Mouse (Mus musculus) stomach, postnatal 0 days (tissue): ENCODE results near the gene Astn2. TPM values are rescaled to one million over a fixed set of nuclear protein-coding genes. Genes with fewer than 3 reads are reported as not detected.

Experiments used
- ATAC-seq: fragments of 200-750 bp; cut with Nextera tagmentation; 2 replicates; pipeline ENCODE4 v1.8.0; 2017; ENCODE audit not compliant: low FRiP score, low TSS enrichment
- DNase-seq: peaks from one replicate; pipeline ENCODE4 v3.0.0-alpha.2; 2016; ENCODE audit warnings: low spot score
- H3K27ac ChIP-seq: fragments of 300-500 bp; sonication (generic); replicated peaks from 2 replicates; pipeline ENCODE4 v1.5.1; 2014; ENCODE audit warnings: mild to moderate bottlenecking, control low read depth
- H3K27me3 ChIP-seq: fragments of 300-500 bp; sonication (generic); 2 replicates; pipeline ENCODE4 v1.6.1; 2014; ENCODE audit warnings: low read length; ENCODE audit not compliant: control insufficient read depth, insufficient read depth
- H3K36me3 ChIP-seq: fragments of 300-500 bp; sonication (generic); 2 replicates; pipeline ENCODE4 v1.6.1; 2014; ENCODE audit warnings: low read length, mixed read lengths; ENCODE audit not compliant: control insufficient read depth, insufficient read depth
- H3K4me1 ChIP-seq: fragments of 300-500 bp; sonication (generic); replicated peaks from 2 replicates; pipeline ENCODE4 v1.6.1; 2014; ENCODE audit warnings: antibody characterized with exemption; ENCODE audit not compliant: control insufficient read depth, insufficient read depth
- H3K4me2 ChIP-seq: fragments of 300-500 bp; sonication (generic); replicated peaks from 2 replicates; pipeline ENCODE4 v1.6.1; 2014; ENCODE audit warnings: low read depth, mild to moderate bottlenecking, control low read depth, moderate library complexity
- H3K4me3 ChIP-seq: fragments of 300-500 bp; sonication (generic); 2 replicates; pipeline ENCODE4 v1.5.1; 2014; ENCODE audit warnings: low read depth, low read length, control low read depth
- H3K9ac ChIP-seq: fragments of 300-500 bp; sonication (generic); 2 replicates; pipeline ENCODE4 v1.6.1; 2014; ENCODE audit warnings: mild to moderate bottlenecking, low read length, control low read depth, mixed read lengths
- H3K9me3 ChIP-seq: fragments of 300-500 bp; sonication (generic); 2 replicates; pipeline ENCODE4 v1.6.1; 2016; ENCODE audit warnings: low read length; ENCODE audit not compliant: control insufficient read depth
- CTCF ChIP-seq: IDR thresholded peaks from 2 replicates; pipeline ENCODE4 v1.5.1; 2016; ENCODE audit warnings: antibody characterized with exemption, low read depth, mild to moderate bottlenecking, moderate library complexity
- EP300 ChIP-seq: optimal IDR thresholded peaks from 2 replicates; pipeline ENCODE3; 2016; ENCODE audit warnings: antibody characterized with exemption
- WGBS: fragments of 180-500 bp; shearing (Covaris S2); extraction: QIAGEN DNeasy Blood & Tissue Kit; methylation state at CpG from one replicate; pipeline ENCODE4 v1.1.7; 2014; 5-methylcytosine and 5-hydroxymethylcytosine counted together
- polyA plus RNA-seq: library from polyadenylated mRNA; unstranded; fragments of >200 nt; fragmentation: Nextera tagmentation; extraction: Ambion mirVana; gene quantifications from 2 replicates; pipeline ENCODE4 v1.2.1, GENCODE M21; 2015

The Astn2 gene
- polyA plus RNA-seq, 1 experiment from 2014 or later, result 0.16 TPM

GRCm38 (mm10) chr4:65373841-65374240 lies 1030.6 kb downstream of the Astn2 start:
- H3K27me3 ChIP-seq, result no peaks in the 10 kb centered on the region
- WGBS, result 40% methylated on average over 1 of the region's 1 CpGs

GRCm38 (mm10) chr4:65372731-65373130 lies 1031.7 kb downstream of the Astn2 start:
- H3K27ac ChIP-seq, result no peak overlapping the region
- 74% methylated on average over 3 of the region's 3 CpGs for WGBS
- no peaks in the 10 kb centered on the region for H3K4me1 ChIP-seq
- H3K9me3 ChIP-seq, result no peaks in the 10 kb centered on the region
- no peak overlapping the region for H3K4me3 ChIP-seq
- DNase-seq (no peak), ATAC-seq (no peak)
- H3K36me3 ChIP-seq, result no peaks in the 10 kb centered on the region
- TF ChIP-seq CTCF, result no peak
- TF ChIP-seq EP300, result no peak
- H3K4me2 ChIP-seq, result no peak overlapping the region
- H3K9ac ChIP-seq, result no peak overlapping the region
- H3K27me3 ChIP-seq, result no peaks in the 10 kb centered on the region

More at GRCm38 (mm10) chr4:65373841-65374240, 1030.6 kb downstream of the Astn2 start:
- Histone ChIP-seq H3K4me3 (no peak overlapping the region), H3K4me2 (no peak overlapping the region), H3K36me3 (no peaks in the 10 kb centered on the region), H3K9ac (no peak overlapping the region), H3K4me1 (no peaks in the 10 kb centered on the region), H3K27ac (no peak overlapping the region), H3K9me3 (no peaks in the 10 kb centered on the region)
- DNase-seq (no peak), ATAC-seq (no peak)
- TF ChIP-seq CTCF, result no peak

GRCm38 (mm10) chr4:65367135-65367534 lies 1037.3 kb downstream of the Astn2 start:
- H3K9ac ChIP-seq, result no peak overlapping the region
- no peaks in the 10 kb centered on the region for H3K4me1 ChIP-seq
- H3K4me3 ChIP-seq, result no peak overlapping the region
- no peak for TF ChIP-seq CTCF
- no peak for TF ChIP-seq EP300
- H3K4me2 ChIP-seq, result no peak overlapping the region
- no peaks in the 10 kb centered on the region for H3K9me3 ChIP-seq
- DNase-seq (no peak), ATAC-seq (no peak)
- H3K27me3 ChIP-seq, result no peaks in the 10 kb centered on the region
- H3K36me3 ChIP-seq, result no peaks in the 10 kb centered on the region
- no peak overlapping the region for H3K27ac ChIP-seq

- TF ChIP-seq CTCF (no peak), EP300 (no peak)
- Histone ChIP-seq H3K27me3 (no peaks in the 10 kb centered on the region), H3K27ac (no peak overlapping the region), H3K36me3 (no peaks in the 10 kb centered on the region), H3K4me1 (no peaks in the 10 kb centered on the region), H3K4me2 (no peak overlapping the region), H3K9me3 (no peaks in the 10 kb centered on the region), H3K9ac (no peak overlapping the region), H3K4me3 (no peak overlapping the region)
- ATAC-seq (no peak), DNase-seq (no peak)
- WGBS, result 53% methylated on average over 4 of the region's 4 CpGs
Observed at GRCm38 (mm10) chr4:65354580-65354979, 1049.8 kb downstream of the Astn2 start.

GRCm38 (mm10) chr4:65350521-65350920 lies 1053.9 kb downstream of the Astn2 start:
- H3K9me3 ChIP-seq, result no peaks in the 10 kb centered on the region
- 74% methylated on average over 7 of the region's 7 CpGs for WGBS
- ATAC-seq, result no peak
- H3K4me1 ChIP-seq, result no peaks in the 10 kb centered on the region
- H3K36me3 ChIP-seq, result no peaks in the 10 kb centered on the region
- no peak overlapping the region for H3K4me2 ChIP-seq
- TF ChIP-seq CTCF (no peak), EP300 (no peak)
- H3K27ac ChIP-seq, result no peak overlapping the region
- H3K9ac ChIP-seq, result no peak overlapping the region
- H3K4me3 ChIP-seq, result no peak overlapping the region
- H3K27me3 ChIP-seq, result no peaks in the 10 kb centered on the region
- DNase-seq, result no peak

GRCm38 (mm10) chr4:65341766-65342165 lies 1062.6 kb downstream of the Astn2 start:
- WGBS, result 72% methylated on average over 3 of the region's 3 CpGs
- ATAC-seq (no peak), DNase-seq (no peak)
- Histone ChIP-seq H3K36me3 (no peaks in the 10 kb centered on the region), H3K4me1 (no peaks in the 10 kb centered on the region), H3K4me2 (no peak overlapping the region), H3K9me3 (no peaks in the 10 kb centered on the region), H3K27ac (no peak overlapping the region), H3K9ac (no peak overlapping the region), H3K4me3 (no peak overlapping the region), H3K27me3 (no peaks in the 10 kb centered on the region)
- TF ChIP-seq CTCF, result no peak
- no peak for TF ChIP-seq EP300

- no peak for DNase-seq
- 42% methylated on average over 1 of the region's 1 CpGs for WGBS
- no peak overlapping the region for H3K4me2 ChIP-seq
- no peaks in the 10 kb centered on the region for H3K4me1 ChIP-seq
- H3K36me3 ChIP-seq, result no peaks in the 10 kb centered on the region
- H3K9me3 ChIP-seq, result no peaks in the 10 kb centered on the region
- H3K9ac ChIP-seq, result no peak overlapping the region
- H3K27ac ChIP-seq, result no peak overlapping the region
- no peaks in the 10 kb centered on the region for H3K27me3 ChIP-seq
- no peak for TF ChIP-seq CTCF
- TF ChIP-seq EP300, result no peak
- no peak for ATAC-seq
- no peak overlapping the region for H3K4me3 ChIP-seq
Observed at GRCm38 (mm10) chr4:65333718-65334117, 1070.7 kb downstream of the Astn2 start.
